Mouse (Mus musculus): Measurements from ENCODE around the gene Hist1h2bk. TPM values are rescaled to one million over a fixed set of nuclear protein-coding genes. Genes with fewer than 3 reads are reported as not detected.

Hist1h2bk gene
- polyA plus RNA-seq, 1 experiment: 0.18 TPM

DNA sequence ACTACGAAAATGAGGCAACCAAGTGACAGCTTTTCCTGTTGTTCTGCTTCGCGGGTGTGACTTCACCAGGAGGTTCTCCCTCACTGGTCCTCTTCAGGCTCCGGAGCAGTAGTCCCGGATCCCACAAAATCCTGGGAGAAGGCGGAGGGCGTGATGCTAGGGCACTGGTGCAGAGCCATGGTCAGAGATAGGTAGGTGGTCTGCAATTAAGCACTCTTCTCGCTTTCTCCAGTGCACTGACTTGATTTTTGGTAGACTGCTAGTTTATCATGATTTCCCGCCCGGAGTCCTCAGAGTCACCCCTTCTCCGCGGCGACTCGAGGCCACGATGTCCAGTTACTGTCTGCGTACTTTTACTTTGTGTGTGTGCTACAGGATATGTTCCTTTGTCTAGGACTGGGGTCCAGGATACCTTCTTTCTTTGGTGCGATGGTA lies 21.2 kb upstream of the Hist1h2bk start:
- DNase-seq (ENCODE audit: low spot score): no peak

DNA sequence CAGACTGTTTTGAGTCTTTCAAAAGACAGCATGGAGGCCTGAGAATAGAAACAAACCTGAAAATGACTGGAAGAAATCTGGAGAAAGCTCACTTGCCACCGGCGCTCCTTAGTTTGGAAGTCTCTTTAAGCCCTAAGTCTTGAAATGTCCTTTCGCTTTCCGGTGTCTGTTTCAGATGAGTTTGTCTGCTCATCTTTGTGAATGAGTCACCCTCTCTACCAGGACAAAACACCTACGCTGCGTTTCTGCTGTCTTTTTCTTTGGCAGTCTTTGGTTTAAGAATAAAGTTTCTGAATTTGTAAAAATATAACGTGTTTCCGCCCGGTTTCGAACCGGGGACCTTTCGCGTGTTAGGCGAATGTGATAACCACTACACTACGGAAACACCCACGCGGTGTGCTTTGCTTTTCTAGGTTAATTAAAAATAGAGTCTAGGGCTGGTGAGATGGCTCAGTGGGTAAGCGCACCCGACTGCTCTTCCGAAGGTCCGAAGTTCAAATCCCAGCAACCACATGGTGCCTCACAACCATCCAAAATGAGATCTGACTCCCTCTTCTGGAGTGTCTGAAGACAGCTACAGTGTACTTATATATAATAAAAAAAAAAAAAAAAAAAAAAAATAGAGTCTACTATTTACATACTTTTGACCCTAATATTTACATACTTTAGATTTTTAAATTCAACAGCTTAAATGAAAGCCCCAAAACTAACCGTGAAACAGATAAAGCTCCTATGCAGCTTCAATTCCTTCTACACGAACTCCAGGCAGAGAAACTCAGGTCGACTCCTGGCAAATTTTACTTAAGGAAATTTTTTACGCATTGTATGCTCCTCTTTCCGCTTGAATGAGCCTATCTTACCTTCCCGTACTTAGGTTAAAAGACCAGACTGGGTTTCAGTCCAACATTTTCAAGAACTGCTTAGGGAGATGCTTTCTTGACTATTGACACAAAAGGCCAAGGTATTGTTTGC lies 19.9 kb upstream of the Hist1h2bk start:
- no peak for DNase-seq (ENCODE audit: low spot score)

DNA sequence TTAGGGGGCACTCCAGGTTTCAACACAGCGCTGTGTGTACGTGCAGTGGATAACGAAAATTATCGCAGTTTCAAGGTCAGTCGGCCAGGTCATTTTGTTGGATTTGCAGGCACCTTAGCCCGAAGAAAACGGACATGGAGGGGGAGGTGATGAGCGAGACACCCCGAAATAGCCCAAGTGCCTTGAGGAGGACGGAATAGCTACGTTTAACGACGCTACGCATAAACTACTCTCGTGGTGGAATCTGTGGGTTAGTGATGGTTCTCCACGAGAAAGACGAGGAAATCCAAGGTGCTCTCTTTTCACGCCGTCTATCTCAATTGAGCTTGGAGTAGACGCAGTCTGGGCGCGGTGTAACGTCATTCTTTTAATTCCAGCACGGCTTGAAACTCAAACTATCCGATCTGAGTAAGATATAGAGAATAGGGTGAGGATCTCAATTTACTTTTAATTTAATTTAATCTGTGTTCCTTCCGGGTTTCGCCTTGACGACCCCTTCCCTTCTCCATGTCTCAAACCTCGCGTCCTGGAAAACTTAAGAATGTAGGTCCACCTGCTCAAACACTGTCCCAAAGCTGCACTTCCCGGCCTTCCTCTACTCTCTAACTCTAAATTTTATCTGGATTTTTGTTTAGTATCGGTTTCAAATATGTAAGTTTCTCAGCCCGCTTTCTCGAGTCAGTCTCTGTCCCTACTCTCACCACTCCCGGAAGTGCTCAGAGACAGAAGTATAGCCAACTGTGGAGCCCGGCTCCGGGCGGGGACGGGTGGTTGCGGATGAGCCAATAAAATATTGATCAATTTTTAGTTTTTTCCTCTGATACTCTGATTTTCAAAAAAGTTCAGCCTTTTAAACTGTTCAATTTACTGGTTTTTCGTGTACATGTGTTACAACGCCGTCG lies 15.5 kb upstream of the Hist1h2bk start:
- no peak for DNase-seq (ENCODE audit: low spot score)

DNA sequence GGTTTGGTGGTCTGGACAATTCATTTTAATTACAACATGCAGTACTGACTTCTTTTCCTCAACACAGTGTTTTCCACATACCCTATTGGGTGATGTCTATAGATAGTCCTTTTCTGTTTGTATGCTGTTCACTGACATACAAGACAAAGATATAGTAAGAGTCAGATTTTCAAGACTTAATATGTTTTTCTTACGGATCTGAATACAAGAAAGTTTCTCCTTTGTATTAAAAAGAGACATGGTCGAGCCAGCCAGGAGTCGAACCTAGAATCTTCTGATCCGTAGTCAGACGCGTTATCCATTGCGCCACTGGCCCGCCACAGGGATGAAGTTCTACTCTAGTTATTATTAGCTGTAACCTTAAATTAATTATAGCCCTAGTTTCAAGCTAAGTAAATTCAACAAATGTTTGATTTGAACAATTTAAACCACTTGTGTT lies 14.8 kb upstream of the Hist1h2bk start:
- no peak for DNase-seq (ENCODE audit: low spot score)

DNA sequence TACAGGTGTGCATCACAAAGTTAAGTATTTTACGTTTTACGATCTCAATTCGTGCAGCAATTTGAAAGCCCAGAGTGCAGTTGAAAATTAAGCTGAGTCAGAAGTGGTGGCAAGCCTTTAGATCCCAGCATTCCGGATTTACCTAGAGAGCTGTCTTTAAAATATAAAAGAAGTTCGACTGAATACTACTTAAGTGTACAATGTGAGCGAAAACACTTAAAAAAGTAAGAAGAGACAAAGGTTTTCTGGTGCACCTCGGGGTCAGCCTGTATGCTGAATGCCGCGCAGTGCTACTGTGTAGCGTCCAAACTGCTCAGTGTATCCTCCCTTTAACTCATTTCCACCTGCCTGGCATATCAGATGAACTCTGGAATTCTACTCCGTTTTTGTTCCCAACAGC lies 14.1 kb upstream of the Hist1h2bk start:
- no peak for DNase-seq (ENCODE audit: low spot score)

DNA sequence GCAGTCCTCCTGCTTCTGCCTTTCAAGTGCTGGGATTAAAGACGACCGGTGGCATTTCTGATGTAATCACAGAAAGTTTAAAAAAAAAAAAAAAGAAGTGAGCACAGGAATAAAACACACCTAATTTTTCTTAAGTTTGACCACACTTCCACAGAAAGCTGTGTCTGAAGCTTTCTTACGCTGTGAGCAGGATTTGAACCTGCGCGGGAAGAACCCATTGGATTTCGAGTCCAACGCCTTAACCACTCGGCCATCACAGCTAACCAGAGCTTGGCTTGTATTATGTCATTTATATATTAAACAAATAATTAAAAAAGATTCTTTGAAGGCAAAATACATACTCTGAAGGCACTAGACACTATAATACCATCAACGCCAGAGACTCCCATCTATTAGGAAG lies 13.4 kb upstream of the Hist1h2bk start:
- no peak for DNase-seq (ENCODE audit: low spot score)

DNA sequence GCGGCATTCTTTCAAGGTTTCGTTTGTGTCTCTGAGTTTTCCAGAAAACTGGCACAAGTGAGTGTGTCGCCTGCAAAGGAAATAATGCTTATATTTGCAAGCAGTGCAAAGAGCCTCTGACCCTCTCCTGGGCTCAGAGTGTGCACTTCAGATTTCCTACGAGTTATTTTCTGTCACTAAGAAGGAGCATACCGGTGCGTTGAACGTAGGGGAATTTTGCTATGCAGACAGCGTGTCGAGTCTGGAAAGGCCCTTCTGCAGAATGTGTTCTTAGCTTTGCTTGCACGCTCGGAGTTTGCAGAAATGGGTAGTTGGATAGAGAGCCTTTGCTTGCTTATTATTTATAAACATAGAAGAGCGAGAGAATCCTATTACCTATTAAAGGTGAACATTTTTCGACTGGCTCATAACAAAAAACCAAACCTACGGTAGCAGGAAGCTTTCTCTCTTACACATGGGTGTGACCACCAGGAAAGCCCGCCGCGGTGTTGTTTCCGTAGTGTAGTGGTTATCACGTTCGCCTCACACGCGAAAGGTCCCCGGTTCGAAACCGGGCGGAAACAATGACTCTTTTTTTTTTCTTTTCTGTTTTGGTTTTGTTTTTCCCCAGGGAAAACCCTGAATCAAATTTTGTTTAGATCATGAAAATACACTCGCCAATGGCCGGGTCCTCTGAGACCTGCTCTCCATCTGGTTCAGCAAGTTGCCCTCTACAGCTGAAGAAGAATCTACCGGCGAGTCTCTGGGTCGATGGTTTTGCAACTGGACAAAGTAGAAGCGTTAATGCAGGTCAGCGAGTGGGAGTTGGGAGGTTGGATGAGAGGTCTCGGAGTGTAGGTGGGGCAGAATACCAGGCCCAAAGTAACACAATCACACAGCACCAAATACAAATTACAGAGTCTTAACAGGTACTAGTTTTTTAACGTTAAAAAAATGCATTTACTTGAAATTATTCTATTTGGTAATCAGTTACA lies 9.3 kb upstream of the Hist1h2bk start:
- peak; percentile 76 for DNase-seq (ENCODE audit: low spot score)

DNA sequence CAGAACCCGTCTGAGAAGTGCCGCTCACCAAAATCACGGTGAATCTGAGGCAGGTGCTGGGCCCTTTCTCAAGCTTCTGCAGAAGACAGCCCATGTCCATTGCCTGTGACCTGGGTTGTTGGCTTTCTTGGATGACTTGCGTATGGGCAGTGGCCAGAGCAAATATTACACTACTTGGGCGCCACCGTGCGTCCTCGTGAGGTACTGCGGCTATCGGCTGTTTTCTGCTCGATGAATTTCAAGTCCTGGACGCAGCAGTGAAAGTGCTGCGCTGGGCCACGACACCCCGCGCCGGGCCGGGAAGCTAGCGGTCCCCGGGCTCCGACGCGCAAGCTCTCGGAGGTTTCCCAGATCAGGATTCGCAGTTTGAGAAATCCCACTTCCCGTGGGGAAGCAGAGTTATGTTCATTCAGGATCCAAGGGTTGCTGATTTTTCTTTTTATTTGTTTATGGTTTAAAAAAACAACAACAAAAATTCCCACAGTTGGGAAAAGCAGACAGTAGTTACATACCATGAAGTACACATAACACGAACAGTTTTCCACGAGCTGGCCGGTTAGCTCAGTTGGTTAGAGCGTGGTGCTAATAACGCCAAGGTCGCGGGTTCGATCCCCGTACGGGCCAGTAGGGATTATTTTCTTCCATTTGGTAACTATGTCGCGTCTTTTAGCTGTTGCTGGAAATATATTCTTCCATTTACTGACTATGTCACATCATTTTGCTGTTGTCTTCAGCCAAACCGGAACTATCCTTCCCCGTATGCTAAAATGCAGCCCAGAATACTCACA lies 6.8 kb upstream of the Hist1h2bk start:
- DNase-seq (ENCODE audit: low spot score): peak; percentile 90

DNA sequence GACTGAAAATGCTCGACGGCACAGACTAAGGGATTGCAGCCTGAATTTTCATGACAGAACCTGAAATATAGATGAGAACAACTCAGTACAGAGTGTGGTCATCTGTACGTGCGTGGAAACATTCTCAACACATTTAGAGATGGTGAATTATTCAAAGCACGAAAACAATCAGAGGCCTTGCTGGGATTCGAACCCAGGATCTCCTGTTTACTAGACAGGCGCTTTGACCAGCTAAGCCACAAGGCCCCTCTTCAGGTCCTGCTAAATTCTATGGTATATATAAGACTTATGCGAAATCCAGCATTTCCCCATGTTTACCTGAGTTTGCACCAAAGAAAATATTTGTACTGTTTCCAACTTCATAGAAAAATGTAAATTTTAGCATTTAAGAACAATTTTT lies 5.7 kb upstream of the Hist1h2bk start:
- no peak for DNase-seq (ENCODE audit: low spot score)

DNA sequence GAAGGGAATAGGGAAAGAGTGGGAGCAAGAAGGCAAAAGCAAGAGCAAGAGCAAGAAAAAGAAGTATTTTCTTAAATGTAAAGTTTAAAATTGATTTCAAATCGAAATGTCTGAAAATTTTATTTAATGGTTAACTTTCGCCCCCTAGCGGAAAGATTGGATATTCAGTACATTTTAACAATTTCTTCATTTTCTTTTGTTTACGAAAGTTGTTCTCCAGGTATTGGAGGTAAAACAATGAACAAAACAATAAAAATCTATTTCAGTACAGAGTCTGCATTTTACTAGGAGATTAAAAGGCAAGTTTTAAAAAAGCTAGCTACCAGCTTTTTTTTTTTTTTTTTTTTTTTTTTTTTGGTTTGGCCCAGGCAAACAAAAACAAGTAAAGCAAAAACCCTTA lies 5.2 kb upstream of the Hist1h2bk start:
- DNase-seq (ENCODE audit: low spot score): no peak

DNA sequence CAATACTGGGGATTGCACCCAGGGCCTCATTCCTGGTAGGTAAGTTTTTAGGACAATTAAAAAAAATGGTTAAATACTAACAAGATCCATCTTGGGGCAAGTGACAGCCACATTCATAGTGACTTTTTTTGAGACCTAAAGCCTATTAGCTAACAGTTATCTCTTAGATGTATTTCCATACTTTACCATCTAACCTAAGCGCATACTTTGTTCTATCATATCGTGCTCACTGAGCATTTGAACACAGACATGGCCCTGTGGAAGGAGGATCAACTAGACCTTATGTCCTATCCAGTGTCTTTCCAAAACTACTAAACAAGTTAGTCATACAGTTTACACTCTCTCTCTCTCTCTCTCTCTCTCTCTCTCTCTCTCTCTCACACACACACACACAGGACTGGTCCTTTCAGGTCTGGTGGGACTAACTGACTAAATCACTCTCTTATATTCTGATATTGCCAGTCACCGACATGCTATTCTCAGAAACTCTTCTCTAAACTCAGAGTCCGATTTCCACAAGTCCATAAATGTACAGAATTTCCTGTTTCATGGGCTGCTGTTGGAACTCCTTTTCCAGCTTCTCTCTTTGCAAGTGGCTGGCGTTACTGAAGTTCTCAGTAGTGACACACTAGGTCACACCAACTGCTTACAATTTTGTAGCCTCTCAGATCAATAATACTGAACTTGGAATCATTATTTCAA lies 1.8 kb upstream of the Hist1h2bk start:
- no peak for DNase-seq (ENCODE audit: low spot score)

DNA sequence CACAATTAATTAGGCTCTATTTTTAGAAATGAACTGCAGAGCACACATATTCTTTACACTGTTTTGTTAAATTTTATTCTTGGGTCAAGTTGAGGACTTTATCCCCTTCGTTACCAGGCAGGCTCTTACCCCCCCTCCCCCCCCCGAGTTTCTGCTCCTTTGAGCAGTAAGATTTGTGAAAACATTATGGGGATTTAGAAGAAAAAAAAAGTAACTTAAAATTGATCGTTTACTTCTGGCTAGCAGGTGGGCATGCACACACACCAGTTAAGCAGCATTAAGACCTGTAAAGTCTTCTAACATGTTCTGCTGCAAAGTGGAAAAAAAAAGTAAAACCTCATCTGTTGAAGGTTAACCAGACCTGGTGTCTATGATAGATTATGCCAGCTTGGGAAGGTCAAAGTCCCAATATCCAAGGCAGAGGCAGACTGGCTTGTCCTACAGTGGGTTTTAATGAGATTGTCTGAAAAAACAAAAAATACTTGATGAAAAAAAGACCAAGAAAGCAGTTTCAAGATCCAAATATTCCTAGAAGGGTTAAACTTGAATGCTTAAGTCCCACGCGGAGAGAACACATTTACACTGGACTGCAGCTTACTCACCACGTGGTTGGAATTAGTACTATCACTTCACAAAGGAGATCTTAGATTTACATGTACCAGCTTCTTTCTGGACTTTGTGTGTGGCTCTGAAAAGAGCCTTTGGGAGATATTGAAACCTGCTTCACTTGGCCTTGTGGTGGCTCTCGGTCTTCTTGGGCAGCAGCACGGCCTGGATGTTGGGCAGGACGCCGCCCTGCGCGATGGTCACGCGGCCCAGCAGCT lies 1.0 kb upstream of the Hist1h2bk start:
- DNase-seq (ENCODE audit: low spot score): no peak

DNA sequence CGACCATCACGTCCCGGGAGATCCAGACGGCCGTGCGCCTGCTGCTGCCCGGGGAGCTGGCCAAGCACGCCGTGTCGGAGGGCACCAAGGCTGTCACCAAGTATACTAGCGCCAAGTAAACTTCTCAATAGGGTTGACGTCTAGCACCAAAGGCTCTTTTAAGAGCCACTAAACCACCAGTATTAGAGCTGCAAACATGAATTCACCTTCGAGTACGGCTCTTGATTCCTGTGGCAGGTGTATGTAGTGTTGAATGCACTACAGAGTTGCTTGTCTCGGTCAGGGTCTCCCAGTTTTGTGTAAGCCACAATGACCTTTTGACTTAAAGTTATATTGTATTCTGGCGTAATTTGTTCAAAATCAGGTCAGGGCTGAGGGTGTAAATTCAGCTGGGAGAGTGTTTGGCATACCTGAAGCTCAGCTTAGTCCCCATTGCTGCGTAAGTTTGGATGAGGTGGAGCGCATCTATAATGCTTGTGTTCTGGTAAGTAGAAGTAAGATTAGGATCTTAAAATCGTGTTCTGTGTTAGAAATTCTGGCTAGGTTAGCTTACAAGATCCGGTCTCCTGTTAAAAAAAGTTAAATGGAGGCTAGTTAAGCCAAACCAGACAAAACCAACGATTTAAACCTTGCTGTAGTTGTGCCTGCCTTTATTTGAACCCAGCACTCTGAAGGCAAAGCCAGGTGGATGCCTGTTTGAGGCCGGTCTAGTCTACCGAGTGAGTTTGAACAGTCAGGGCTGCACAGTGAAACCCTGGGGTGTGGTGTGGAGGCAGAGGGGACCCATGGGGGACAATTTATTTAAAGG lies 683 bp downstream of the Hist1h2bk start:
- no peak for DNase-seq (ENCODE audit: low spot score)

DNA sequence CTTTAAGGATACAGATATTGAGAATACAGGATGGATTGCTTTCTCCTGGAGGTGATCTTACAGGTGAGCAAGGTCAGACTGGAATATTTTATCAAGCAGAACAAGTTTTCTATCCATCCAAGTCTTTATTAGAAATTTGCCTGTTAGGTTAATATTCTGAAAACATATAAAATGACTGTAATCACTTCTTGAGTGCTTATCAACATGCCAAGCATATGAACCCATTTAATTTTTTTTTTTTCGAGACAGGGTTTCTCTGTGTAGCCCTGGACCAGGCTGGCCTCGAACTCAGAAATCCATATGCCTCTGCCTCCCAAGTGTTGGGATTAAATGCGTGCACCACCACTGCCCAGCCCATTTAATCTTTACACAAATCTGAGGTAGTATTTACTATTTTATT lies 1.3 kb downstream of the Hist1h2bk start:
- no peak for DNase-seq (ENCODE audit: low spot score)

DNA sequence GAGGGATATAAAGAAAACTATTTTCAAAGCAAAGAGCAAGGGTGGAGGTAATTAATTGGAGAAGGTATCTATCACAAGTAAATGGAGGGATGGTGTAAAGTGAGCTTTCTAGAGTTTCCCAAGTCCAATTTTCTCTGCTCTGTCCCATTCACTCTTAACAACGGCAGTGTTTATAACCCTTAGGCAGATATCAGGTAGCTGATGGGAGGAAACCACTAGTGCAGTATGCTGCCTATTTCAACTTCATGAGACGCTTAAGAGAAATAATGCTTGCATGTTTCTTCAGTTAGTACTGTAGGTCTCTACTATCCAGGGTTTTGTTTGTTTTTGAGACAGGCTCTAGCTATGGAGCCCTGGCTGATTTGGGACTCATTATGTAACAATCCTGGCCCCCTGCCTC lies 1.7 kb downstream of the Hist1h2bk start:
- no peak for DNase-seq (ENCODE audit: low spot score)

DNA sequence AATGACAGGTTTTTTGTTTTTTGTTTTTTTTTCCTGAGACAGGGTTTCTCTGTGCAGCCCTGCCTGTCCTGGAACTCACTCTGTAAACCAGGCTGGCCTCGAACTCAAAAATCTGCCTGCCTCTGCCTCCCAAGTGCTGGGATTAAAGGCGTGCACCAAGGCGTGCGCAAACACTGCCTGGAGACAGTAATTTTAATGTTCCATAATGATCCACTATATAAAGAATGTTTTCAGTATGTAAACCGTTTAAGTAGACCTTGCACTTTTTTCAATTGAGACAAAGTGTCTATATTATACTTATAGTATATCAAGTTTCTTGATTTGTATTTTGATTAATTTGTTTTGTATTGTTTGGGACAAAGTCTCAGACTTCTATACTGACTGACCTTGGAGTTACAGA lies 3.7 kb downstream of the Hist1h2bk start:
- DNase-seq (ENCODE audit: low spot score): no peak

DNA sequence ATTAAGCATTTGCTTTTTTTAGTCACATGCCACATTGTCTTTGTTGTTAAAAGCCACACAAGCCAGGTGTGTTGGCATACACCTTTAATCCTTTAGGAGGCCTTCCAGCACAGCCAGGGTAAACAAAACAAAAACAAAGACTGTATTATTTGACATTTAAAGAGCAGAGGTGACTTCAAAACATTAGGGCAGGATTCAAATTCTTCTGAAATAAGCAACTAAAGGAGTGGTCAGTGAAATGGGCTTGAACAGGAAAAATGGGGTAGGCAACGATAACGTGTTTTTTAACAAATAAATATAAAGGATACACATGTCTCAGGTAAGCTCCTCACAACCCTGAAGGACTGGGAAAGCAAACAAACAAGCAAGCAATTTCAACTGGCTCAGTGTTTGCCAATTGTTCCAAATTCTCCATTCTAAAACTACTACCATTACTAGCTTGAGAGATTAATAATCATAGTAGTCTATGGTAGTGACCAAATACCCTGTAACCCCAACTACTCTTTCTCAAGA lies 4.3 kb downstream of the Hist1h2bk start:
- no peak for DNase-seq (ENCODE audit: low spot score)

Measured in urinary bladder, adult 2 months (tissue).